Mouse (Mus musculus) midbrain, postnatal 0 days (tissue): Measurements from ENCODE around the gene Limch1. TPM values are rescaled to one million over a fixed set of nuclear protein-coding genes. Genes with fewer than 3 reads are reported as not detected.
A peak's percentile ranks its signal among the peaks of the same experiment; 100 is the strongest.

Source experiments
- ATAC-seq: fragments of 200-750 bp; cut with Nextera tagmentation; 2 replicates; pipeline ENCODE4 v1.8.0; 2017; ENCODE audit warnings: moderate number of reproducible peaks, mild to moderate bottlenecking, moderate TSS enrichment, moderate library complexity; ENCODE audit not compliant: low FRiP score
- DNase-seq: peaks from one replicate; pipeline ENCODE4 v3.0.0-alpha.2; 2015; ENCODE audit warnings: low spot score
- H3K27ac ChIP-seq: fragments of 300-500 bp; sonication (generic); 2 replicates; pipeline ENCODE4 v1.5.1; 2014; ENCODE audit warnings: low read depth, mild to moderate bottlenecking, low read length, mixed read lengths
- H3K27me3 ChIP-seq: fragments of 300-500 bp; sonication (generic); 2 replicates; pipeline ENCODE4 v1.6.1; 2014; ENCODE audit warnings: low read length, control low read depth, mixed read lengths; ENCODE audit not compliant: insufficient read depth
- H3K36me3 ChIP-seq: fragments of 300-500 bp; sonication (generic); 2 replicates; pipeline ENCODE4 v1.6.1; 2014; ENCODE audit warnings: low read length, control low read depth, mixed read lengths; ENCODE audit not compliant: insufficient read depth
- H3K4me1 ChIP-seq: fragments of 300-500 bp; sonication (generic); 2 replicates; pipeline ENCODE4 v1.6.1; 2014; ENCODE audit warnings: mild to moderate bottlenecking, control low read depth, antibody characterized with exemption, low read length, mixed read lengths; ENCODE audit not compliant: insufficient read depth
- H3K4me2 ChIP-seq: fragments of 300-500 bp; sonication (generic); 2 replicates; pipeline ENCODE4 v1.6.1; 2014; ENCODE audit warnings: low read depth, mild to moderate bottlenecking, low read length, mixed read lengths; ENCODE audit not compliant: poor library complexity, severe bottlenecking
- H3K4me3 ChIP-seq: fragments of 300-500 bp; sonication (generic); 2 replicates; pipeline ENCODE4 v1.5.1; 2014; ENCODE audit warnings: low read depth, mild to moderate bottlenecking, low read length, moderate library complexity
- H3K9ac ChIP-seq: fragments of 300-500 bp; sonication (generic); replicated peaks from 2 replicates; pipeline ENCODE4 v1.6.1; 2014; ENCODE audit warnings: mild to moderate bottlenecking, low read length, moderate library complexity, mixed read lengths; ENCODE audit not compliant: poor library complexity, severe bottlenecking
- H3K9me3 ChIP-seq: fragments of 300-500 bp; sonication (generic); 2 replicates; pipeline ENCODE4 v1.6.1; 2016; ENCODE audit warnings: low read length, control low read depth
- CTCF ChIP-seq: IDR thresholded peaks from 2 replicates; pipeline ENCODE4 v1.5.1; 2016; ENCODE audit warnings: antibody characterized with exemption, mild to moderate bottlenecking
- WGBS: fragments of 180-500 bp; shearing (Covaris S2); extraction: QIAGEN DNeasy Blood & Tissue Kit; methylation state at CpG from one replicate; pipeline ENCODE4 v1.1.7; 2014; 5-methylcytosine and 5-hydroxymethylcytosine counted together
- polyA plus RNA-seq: library from polyadenylated mRNA; unstranded; fragments of >200 nt; fragmentation: Nextera tagmentation; extraction: Ambion mirVana; gene quantifications from 2 replicates; pipeline ENCODE4 v1.2.1, GENCODE M21; 2015
- total RNA-seq: library from RNA; depleted of rRNA; stranded (reverse); fragments of >200 nt; gene quantifications from 2 replicates; pipeline ENCODE4 v1.2.3, GENCODE M21; 2014

The Limch1 gene
- total and polyA plus RNA-seq, 2 experiments from 2014 or later = 46.6 to 119 TPM

DNA sequence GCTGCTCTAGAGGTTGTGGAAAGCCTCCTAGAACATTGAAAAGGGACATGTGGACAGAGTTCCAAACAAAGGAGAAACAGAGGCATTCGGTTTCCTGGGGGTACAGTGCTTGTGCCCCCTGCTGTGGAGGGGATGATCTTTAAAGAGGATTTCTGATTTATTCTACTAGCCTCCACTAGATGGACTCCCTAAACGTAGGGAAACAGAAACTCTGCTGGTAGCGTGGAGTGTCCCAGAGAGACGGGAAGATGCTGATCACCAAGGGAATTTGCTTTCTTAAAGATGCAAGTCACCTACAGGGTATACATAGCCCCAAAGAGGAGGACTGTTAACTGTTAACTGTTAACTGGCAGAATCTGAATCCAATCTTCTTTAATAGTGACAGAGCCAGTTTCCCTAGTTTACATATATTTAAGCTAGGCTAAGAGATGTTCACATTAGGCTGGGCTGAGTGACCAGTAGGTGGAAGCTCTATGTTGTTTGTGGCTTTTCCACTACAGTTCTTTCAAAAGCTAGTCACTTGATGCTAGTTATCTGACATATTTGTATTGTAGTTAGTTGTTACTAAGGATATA, 35.1 kb upstream of the Limch1 start:
- DNase-seq (peak; percentile 71), ATAC-seq (peak; percentile 60; the same call in 1 of the 2 replicates)
- Histone ChIP-seq H3K4me2 (no peak overlapping the region), H3K9ac (no peak overlapping the region), H3K4me1 (no peaks in the 10 kb centered on the region), H3K27me3 (no peaks in the 10 kb centered on the region), H3K36me3 (no peaks in the 10 kb centered on the region), H3K9me3 (no peaks in the 10 kb centered on the region), H3K27ac (no peak overlapping the region), H3K4me3 (no peak overlapping the region)
- 4% methylated on average over 4 of the region's 4 CpGs for WGBS
- peak; percentile 77 for TF ChIP-seq CTCF

DNA sequence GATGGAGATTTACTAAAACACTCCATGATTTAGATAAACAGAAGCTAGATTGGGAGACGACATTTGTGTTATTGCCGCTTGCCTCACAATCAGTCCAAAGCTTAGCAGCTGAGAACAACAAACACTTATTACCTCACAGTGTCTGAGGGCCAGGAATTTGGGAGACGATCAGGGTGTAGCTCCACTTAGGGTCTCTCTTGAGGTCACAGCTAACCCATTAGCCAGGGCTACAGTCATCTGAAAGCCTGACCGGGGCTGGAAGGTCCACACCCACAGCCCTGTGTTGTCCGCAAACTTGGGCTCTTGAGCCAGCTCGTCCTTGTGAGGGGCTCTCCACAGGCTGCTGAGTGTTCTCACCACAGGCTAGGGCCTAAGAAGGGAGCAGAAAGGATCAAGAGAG, 32.8 kb upstream of the Limch1 start:
- Histone ChIP-seq H3K27ac (no peak overlapping the region), H3K4me2 (no peak overlapping the region), H3K4me3 (no peak overlapping the region), H3K36me3 (no peaks in the 10 kb centered on the region), H3K4me1 (no peaks in the 10 kb centered on the region), H3K9me3 (no peaks in the 10 kb centered on the region), H3K27me3 (no peaks in the 10 kb centered on the region), H3K9ac (no peak overlapping the region)
- no peak for TF ChIP-seq CTCF
- ATAC-seq = no peak
- WGBS = 74% methylated on average over 6 of the region's 6 CpGs
- DNase-seq = no peak

DNA sequence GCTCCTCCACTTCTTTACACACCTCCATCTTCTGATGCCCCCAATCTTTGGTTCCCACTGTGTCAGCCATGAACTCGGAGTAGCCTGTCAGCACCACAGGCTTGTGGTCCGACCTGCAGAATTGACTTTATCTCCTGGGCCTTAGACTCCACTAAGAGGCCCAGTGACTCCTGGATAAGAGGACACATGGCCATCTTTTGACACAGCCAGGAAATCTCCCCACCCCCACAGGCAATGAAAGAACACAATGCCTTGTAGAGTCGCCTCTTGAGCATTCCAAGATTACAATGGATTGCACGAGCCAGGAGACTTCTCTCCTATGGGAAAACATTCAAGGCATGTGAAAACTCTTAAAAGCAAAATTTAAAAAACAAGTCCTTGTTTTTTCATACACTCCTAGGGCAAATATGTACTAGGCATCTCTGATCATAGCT, 30.1 kb upstream of the Limch1 start:
- no peak for ATAC-seq
- Histone ChIP-seq H3K36me3 (no peaks in the 10 kb centered on the region), H3K4me1 (no peaks in the 10 kb centered on the region), H3K27me3 (no peaks in the 10 kb centered on the region), H3K4me3 (no peak overlapping the region), H3K27ac (no peak overlapping the region), H3K9ac (no peak overlapping the region), H3K4me2 (no peak overlapping the region), H3K9me3 (no peaks in the 10 kb centered on the region)
- 55% methylated on average over 4 of the region's 4 CpGs for WGBS
- no peak for TF ChIP-seq CTCF
- no peak for DNase-seq

DNA sequence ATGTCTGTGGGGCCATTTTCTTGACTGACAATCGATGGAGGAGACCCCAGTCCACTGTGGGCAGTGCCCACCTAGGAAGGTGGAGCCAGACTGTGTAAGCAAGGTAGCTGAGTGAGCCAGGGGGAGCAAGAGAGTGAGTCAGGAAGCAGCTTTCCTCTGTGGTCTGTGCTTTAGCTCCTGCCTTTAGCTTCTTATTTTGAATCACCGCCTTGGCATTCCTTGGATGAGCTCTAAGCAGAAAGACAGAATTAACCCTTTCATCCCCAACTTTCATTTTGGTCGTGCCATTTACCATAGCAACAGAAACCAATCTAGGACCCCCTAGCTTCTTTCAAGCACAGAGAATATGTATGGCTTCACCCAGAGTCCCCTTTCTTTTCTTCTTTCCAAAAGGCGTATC, 27.7 kb upstream of the Limch1 start:
- no peaks in the 10 kb centered on the region for H3K9me3 ChIP-seq

DNA sequence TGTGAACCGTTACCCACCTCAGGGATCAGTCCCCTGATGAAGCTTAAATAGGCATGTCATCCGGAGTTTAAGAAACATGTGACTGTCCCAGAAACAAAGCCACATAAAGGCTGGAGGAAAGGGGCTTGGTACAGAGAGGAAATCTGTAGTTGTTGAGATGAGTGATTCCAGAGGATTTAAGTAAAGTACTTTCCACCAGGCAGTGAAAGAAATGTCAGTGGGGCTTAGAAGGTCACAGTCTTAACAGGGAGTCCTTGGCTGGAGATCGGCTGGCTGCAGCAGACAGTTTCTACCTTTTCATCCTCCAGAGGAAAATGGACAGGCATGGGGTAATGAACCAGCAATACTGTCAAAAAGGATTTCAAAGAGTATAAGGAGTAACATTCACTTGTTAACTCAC, 27.2 kb upstream of the Limch1 start:
- H3K9ac ChIP-seq = no peak overlapping the region
- H3K4me1 ChIP-seq = no peaks in the 10 kb centered on the region
- H3K27ac ChIP-seq = no peak overlapping the region
- no peak overlapping the region for H3K4me3 ChIP-seq
- TF ChIP-seq CTCF = no peak
- no peak overlapping the region for H3K4me2 ChIP-seq
- no peak for DNase-seq
- WGBS = 25% methylated on average over 3 of the region's 3 CpGs
- H3K36me3 ChIP-seq = no peaks in the 10 kb centered on the region
- no peaks in the 10 kb centered on the region for H3K9me3 ChIP-seq
- H3K27me3 ChIP-seq = no peaks in the 10 kb centered on the region
- ATAC-seq = no peak

More for the DNA sequence above, 27.7 kb upstream of the Limch1 start:
- no peaks in the 10 kb centered on the region for H3K36me3 ChIP-seq
- DNase-seq (no peak), ATAC-seq (no peak)
- WGBS = 38% methylated on average over 4 of the region's 4 CpGs
- H3K27ac ChIP-seq = no peak overlapping the region
- no peaks in the 10 kb centered on the region for H3K27me3 ChIP-seq
- no peak overlapping the region for H3K4me2 ChIP-seq
- peak; percentile 31; the same call in 1 of the 2 replicates for TF ChIP-seq CTCF
- no peak overlapping the region for H3K4me3 ChIP-seq
- no peaks in the 10 kb centered on the region for H3K4me1 ChIP-seq
- H3K9ac ChIP-seq = no peak overlapping the region

DNA sequence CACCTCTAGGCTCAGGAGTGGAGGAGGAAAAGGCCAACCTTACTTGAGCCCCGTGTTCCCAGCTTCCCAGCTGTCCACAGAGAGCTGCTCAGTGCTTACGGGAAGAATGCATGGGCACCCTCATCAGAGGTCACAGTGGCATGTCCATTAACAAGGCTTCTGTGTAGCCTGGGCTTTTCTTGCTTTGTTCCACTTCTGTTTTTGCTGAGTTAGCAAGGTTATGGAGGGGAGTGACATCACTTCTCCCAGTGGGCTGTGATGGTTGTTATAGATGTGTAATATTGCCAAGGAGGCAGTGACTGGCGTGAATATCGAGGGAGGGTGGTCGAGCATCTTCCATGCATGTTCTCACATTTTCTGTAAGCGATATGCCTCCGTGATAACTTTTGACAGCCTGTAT, 26.7 kb upstream of the Limch1 start:
- H3K4me2 ChIP-seq = no peak overlapping the region
- no peak overlapping the region for H3K4me3 ChIP-seq
- DNase-seq (no peak), ATAC-seq (no peak)
- no peaks in the 10 kb centered on the region for H3K27me3 ChIP-seq
- TF ChIP-seq CTCF = no peak
- no peaks in the 10 kb centered on the region for H3K36me3 ChIP-seq
- H3K9ac ChIP-seq = no peak overlapping the region
- 78% methylated on average over 7 of the region's 7 CpGs for WGBS
- H3K27ac ChIP-seq = no peak overlapping the region
- H3K4me1 ChIP-seq = no peaks in the 10 kb centered on the region
- no peaks in the 10 kb centered on the region for H3K9me3 ChIP-seq
